In the genomic region with DNA sequence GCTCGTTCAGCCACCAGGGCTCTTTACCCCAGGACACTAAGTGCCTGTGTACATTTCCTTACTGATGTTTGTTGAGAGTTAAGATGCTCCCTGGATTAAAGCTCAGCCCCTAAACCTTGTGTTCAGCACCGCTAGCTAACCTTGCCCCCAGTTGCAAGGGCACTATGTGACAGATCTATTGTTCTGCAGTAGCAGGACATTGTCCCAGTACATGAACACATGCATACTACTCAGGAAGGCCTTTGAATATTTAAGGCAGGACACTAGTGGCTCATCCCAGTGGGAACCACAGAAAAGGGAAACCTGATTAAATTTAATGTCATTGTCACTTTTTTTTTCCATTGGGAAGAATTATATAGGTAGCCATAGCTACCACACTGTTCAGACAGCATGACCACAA, we compare ENCODE assay signal across 22 mouse cellular contexts.
"Had no signal": no experiment of that assay in that cellular context is flagged by ENCODE, and none has a peak within 500 bp of the region (broad histone marks: within the 10 kb centered on the region; RNA-seq: fewer than 3 reads in every experiment).

No protein-coding gene starts in this region.

- ATAC-seq: liver, embryonic 12.5 days; lung, postnatal 0 days had no signal

- H3K4me2 ChIP-seq: liver, embryonic 12.5 days; lung, embryonic 15.5 days; neural tube, embryonic 13.5 days; neural tube, embryonic 15.5 days had no signal

- H3K27ac ChIP-seq: liver, embryonic 12.5 days; liver, embryonic 14.5 days; lung, embryonic 15.5 days; macrophage; midbrain, embryonic 10.5 days; neural tube, embryonic 13.5 days; neural tube, embryonic 15.5 days had no signal

- H3K4me1 ChIP-seq: liver, embryonic 12.5 days; lung, embryonic 15.5 days; megakaryocyte, embryonic 14.5 days; neural tube, embryonic 13.5 days; neural tube, embryonic 15.5 days had no signal

- H3K4me3 ChIP-seq: liver, embryonic 12.5 days; lung, embryonic 15.5 days; megakaryocyte, embryonic 14.5 days; midbrain, embryonic 10.5 days; myocyte; neural tube, embryonic 13.5 days; neural tube, embryonic 15.5 days had no signal

- H3K9ac ChIP-seq: liver, embryonic 12.5 days; liver, embryonic 14.5 days; lung, embryonic 15.5 days; neural tube, embryonic 13.5 days; neural tube, embryonic 15.5 days had no signal

- DNase-seq: lung, adult 18-20 months; lung, postnatal 14 days; lung, postnatal 36 days; midbrain, embryonic 14.5 days; retina, postnatal 1 day; right cerebral cortex, adult 18-20 months; right cerebral cortex, postnatal 25 days; right cerebral cortex, postnatal 4 days; spleen, adult 18-20 months; thymus, adult 18-20 months; thymus, postnatal 14 days; thymus, postnatal 36 days had no signal

- H3K9me3 ChIP-seq: liver, embryonic 12.5 days; lung, embryonic 15.5 days; megakaryocyte, embryonic 14.5 days; midbrain, embryonic 10.5 days; neural tube, embryonic 13.5 days; neural tube, embryonic 15.5 days had no signal

- H3K27me3 ChIP-seq: liver, embryonic 12.5 days; lung, embryonic 15.5 days; megakaryocyte, embryonic 14.5 days; neural tube, embryonic 13.5 days; neural tube, embryonic 15.5 days had no signal

- H3K36me3 ChIP-seq: liver, embryonic 12.5 days; lung, embryonic 15.5 days; midbrain, embryonic 10.5 days; neural tube, embryonic 13.5 days; neural tube, embryonic 15.5 days had no signal
